Comparison of ENCODE assay signal across 9 mouse cellular contexts in the genomic region with DNA sequence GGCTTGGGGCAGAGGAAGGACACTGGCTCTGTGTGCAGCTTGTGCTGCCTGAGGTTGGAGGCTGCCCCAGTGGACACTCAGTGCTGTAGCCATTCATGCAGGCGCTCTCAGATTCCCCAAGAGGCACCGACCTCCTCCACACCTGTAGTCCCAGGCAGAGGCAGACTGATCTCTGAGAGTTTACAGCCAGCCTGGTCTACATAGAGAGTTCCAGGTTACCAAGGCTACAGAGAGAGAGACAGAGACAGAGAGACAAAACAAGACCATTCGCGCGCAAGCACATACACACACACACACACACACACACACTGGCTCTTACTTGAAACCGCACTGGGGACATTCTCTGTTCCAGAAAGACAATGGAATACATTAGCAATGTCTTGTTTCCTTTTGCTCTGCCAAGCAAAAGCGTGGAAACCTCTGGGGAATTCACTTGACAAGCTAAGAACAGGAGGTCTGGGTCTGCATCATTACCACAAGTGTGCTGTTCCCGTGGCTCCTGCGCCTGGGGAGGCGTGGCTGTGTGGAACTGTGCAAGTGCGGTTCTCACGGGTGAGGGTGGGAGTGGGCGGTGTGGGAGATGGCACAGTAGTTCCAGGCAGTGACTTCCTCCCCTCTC. TPM values are rescaled to one million over a fixed set of nuclear protein-coding genes. Genes with fewer than 3 reads are reported as not detected.
DNase-seq lines count a peak whose midpoint lies in the region; ATAC-seq lines count a peak whose summit lies in the region.
"Had no signal": no experiment of that assay in that cellular context is flagged by ENCODE, and none has a peak within 500 bp of the region (broad histone marks: within the 10 kb centered on the region; RNA-seq: fewer than 3 reads in every experiment).

No protein-coding gene starts in this region.

- 42% methylated on average over 13 of the region's 13 CpGs for WGBS in forebrain, embryonic 16.5 days
- WGBS in kidney, embryonic 16.5 days: 48% methylated on average over 13 of the region's 13 CpGs

- H3K9me3 ChIP-seq in megakaryocyte, embryonic 14.5 days: no peaks in the 10 kb centered on the region
- no peaks in the 10 kb centered on the region for H3K9me3 ChIP-seq in forebrain, embryonic 16.5 days (ENCODE audit: control insufficient read depth, low read length)
- no peaks in the 10 kb centered on the region for H3K9me3 ChIP-seq in kidney, embryonic 16.5 days (ENCODE audit: low read length)
- H3K9me3 ChIP-seq: heart, embryonic 13.5 days had no signal

- ATAC-seq in megakaryocyte, adult 5-6 weeks (ENCODE audit: poor library complexity, severe bottlenecking): no peak
- peak; percentile 70 for ATAC-seq in forebrain, embryonic 16.5 days
- ATAC-seq in kidney, embryonic 16.5 days (ENCODE audit: low FRiP score, low TSS enrichment): peak; percentile 51; the same call in 1 of the 2 replicates

- no peaks in the 10 kb centered on the region for H3K36me3 ChIP-seq in megakaryocyte, embryonic 14.5 days (replicated peaks; ENCODE audit: low read length)
- no peaks in the 10 kb centered on the region for H3K36me3 ChIP-seq in forebrain, embryonic 16.5 days (ENCODE audit: control insufficient read depth, insufficient read depth)
- H3K36me3 ChIP-seq in kidney, embryonic 16.5 days (ENCODE audit: insufficient read depth, low read length): no peaks in the 10 kb centered on the region
- H3K36me3 ChIP-seq: heart, embryonic 13.5 days had no signal

- H3K27ac ChIP-seq in forebrain, embryonic 16.5 days (ENCODE audit: low read length): peak overlapping the region; percentile 58
- H3K27ac ChIP-seq in kidney, embryonic 16.5 days (ENCODE audit: low read length): no peak overlapping the region
- H3K27ac ChIP-seq: heart, embryonic 13.5 days had no signal

- peak overlapping the region; percentile 21 for H3K4me3 ChIP-seq in megakaryocyte, embryonic 14.5 days (replicated peaks)
- 0 out of 2 replicates have a peak overlapping the region, but pooled peaks have one; percentile 6 for H3K4me3 ChIP-seq in forebrain, embryonic 16.5 days (replicated peaks; ENCODE audit: low read length)
- H3K4me3 ChIP-seq in kidney, embryonic 16.5 days (ENCODE audit: low read length): no peak overlapping the region
- H3K4me3 ChIP-seq: heart, embryonic 13.5 days had no signal

- peak overlapping the region; percentile 12; the same call in 1 of the 2 replicates for H3K9ac ChIP-seq in forebrain, embryonic 16.5 days (replicated peaks; ENCODE audit: low read depth, low read length)
- H3K9ac ChIP-seq in kidney, embryonic 16.5 days (replicated peaks; ENCODE audit: low read length): no peak overlapping the region
- H3K9ac ChIP-seq: heart, embryonic 13.5 days had no signal

- peak; percentile 67 for DNase-seq in naive thymus-derived CD4-positive, alpha-beta T cell, adult 2 months (ENCODE audit: low read depth)
- no peak for DNase-seq in spleen, adult 18-20 months
- no peak for DNase-seq in testis, postnatal 10 days (ENCODE audit: low spot score)
- DNase-seq in ovary, adult 18-20 months (ENCODE audit: low spot score): no peak

- H3K4me2 ChIP-seq in forebrain, embryonic 16.5 days (ENCODE audit: low read length): peak overlapping the region; percentile 17; the same call in 1 of the 2 replicates
- no peak overlapping the region for H3K4me2 ChIP-seq in kidney, embryonic 16.5 days (replicated peaks; ENCODE audit: low read depth, low read length)
- H3K4me2 ChIP-seq: heart, embryonic 13.5 days had no signal

- H3K4me1 ChIP-seq in megakaryocyte, embryonic 14.5 days: peaks cover 22% of the 10 kb centered on the region
- peaks cover 14% of the 10 kb centered on the region for H3K4me1 ChIP-seq in forebrain, embryonic 16.5 days (replicated peaks; ENCODE audit: control insufficient read depth, insufficient read depth, low read length)
- H3K4me1 ChIP-seq in kidney, embryonic 16.5 days (ENCODE audit: insufficient read depth, low read length): peaks cover 16% of the 10 kb centered on the region

- peaks cover 50% of the 10 kb centered on the region for H3K27me3 ChIP-seq in megakaryocyte, embryonic 14.5 days (replicated peaks)
- no peaks in the 10 kb centered on the region; the same call in 1 of the 2 replicates for H3K27me3 ChIP-seq in forebrain, embryonic 16.5 days (replicated peaks; ENCODE audit: control insufficient read depth, insufficient read depth, low read length)
- peaks cover 4% of the 10 kb centered on the region; the same call in 1 of the 2 replicates for H3K27me3 ChIP-seq in kidney, embryonic 16.5 days (ENCODE audit: insufficient read depth, low read length)

RNA-seq across cellular contexts. Expression of a gene that starts 5.2 kb away (rescaled TPM):
- polyA plus RNA-seq in megakaryocyte, embryonic 14.5 days (2012; ENCODE audit: insufficient read depth, low replicate concordance): 4.7 and 8.1 TPM in 2 replicates
- 36.6 and 46.4 TPM in 2 replicates for total RNA-seq in megakaryocyte, adult 5-6 weeks (2015)
- total RNA-seq in megakaryocyte, adult 5-6 weeks (2017): 27.0 and 34.6 TPM in 2 replicates
- polyA plus RNA-seq in forebrain, embryonic 16.5 days (2015; fragmentation: Nextera tagmentation; extraction: Ambion mirVana): 24.6 and 30.2 TPM in 2 replicates
- 67.5 and 70.7 TPM in 2 replicates for polyA plus RNA-seq in kidney, embryonic 16.5 days (2015; fragmentation: Nextera tagmentation; extraction: Ambion mirVana)

RNA-seq across cellular contexts. Expression of a gene that starts 38.5 kb away (rescaled TPM):
- polyA plus RNA-seq in megakaryocyte, embryonic 14.5 days (2012; ENCODE audit: insufficient read depth, low replicate concordance): 23.5 and 59.4 TPM in 2 replicates
- total RNA-seq in megakaryocyte, adult 5-6 weeks (2015): 17.5 and 21.2 TPM in 2 replicates
- total RNA-seq in megakaryocyte, adult 5-6 weeks (2017): 50.8 and 57.9 TPM in 2 replicates
- polyA plus RNA-seq in forebrain, embryonic 16.5 days (2015; fragmentation: Nextera tagmentation; extraction: Ambion mirVana): 85.1 and 90.8 TPM in 2 replicates
- polyA plus RNA-seq in kidney, embryonic 16.5 days (2015; fragmentation: Nextera tagmentation; extraction: Ambion mirVana): 67.5 and 69.3 TPM in 2 replicates

RNA-seq across cellular contexts. Expression of a gene that starts 51.0 kb away (rescaled TPM):
- 3.8 and 7.7 TPM in 2 replicates for polyA plus RNA-seq in megakaryocyte, embryonic 14.5 days (2012; ENCODE audit: insufficient read depth, low replicate concordance)
- total RNA-seq in megakaryocyte, adult 5-6 weeks (2015): 159 TPM in 2 replicates
- total RNA-seq in megakaryocyte, adult 5-6 weeks (2017): 189 and 212 TPM in 2 replicates
- polyA plus RNA-seq in forebrain, embryonic 16.5 days (2015; fragmentation: Nextera tagmentation; extraction: Ambion mirVana): 1.5 and 1.7 TPM in 2 replicates
- polyA plus RNA-seq in kidney, embryonic 16.5 days (2015; fragmentation: Nextera tagmentation; extraction: Ambion mirVana): 2.6 and 3.3 TPM in 2 replicates
